Mouse (Mus musculus) small intestine, adult 2 months (tissue): ENCODE results near the gene 4921524J17Rik.

Experiments
- CTCF ChIP-seq: fragments of 200-500 bp; IDR thresholded peaks from 2 replicates; pipeline ENCODE4 v1.5.1; 2012; ENCODE audit warnings: low read depth, mild to moderate bottlenecking, control low read depth, inconsistent platforms, low read length, moderate library complexity, mixed read lengths; ENCODE audit not compliant: insufficient replicate concordance, insufficient read length; ENCODE audit errors: extremely low read depth
- POLR2A ChIP-seq: fragments of 200-500 bp; IDR thresholded peaks from 2 replicates; pipeline ENCODE4 v1.6.1; 2012; ENCODE audit warnings: low read depth, mild to moderate bottlenecking, control low read depth, inconsistent platforms, low read length, moderate library complexity

- no peak for TF ChIP-seq POLR2A
- no peak for TF ChIP-seq CTCF
These were observed 20.6 kb upstream of the 4921524J17Rik start for GRCm38 (mm10) chr8:85453256-85453655.
